Mouse (Mus musculus) stomach, postnatal 0 days (tissue): ENCODE results near the gene Svs3a.
"Not testable (repeated sequence)": the region's sequence is repeated elsewhere in the genome, so short reads cannot be mapped to it uniquely, and the experiment has no call there.

ENCODE experiments used
- CTCF ChIP-seq: IDR thresholded peaks from 2 replicates; pipeline ENCODE4 v1.5.1; 2016; ENCODE audit warnings: antibody characterized with exemption, low read depth, mild to moderate bottlenecking, moderate library complexity
- EP300 ChIP-seq: optimal IDR thresholded peaks from 2 replicates; pipeline ENCODE3; 2016; ENCODE audit warnings: antibody characterized with exemption

GRCm38 (mm10) chr2:164332440-164332839 is 43.4 kb downstream of the Svs3a start, which contains the start of gene Svs5:
- not testable (repeated sequence) for TF ChIP-seq CTCF, EP300
